Mouse (Mus musculus) MEL (cell line): Measurements from ENCODE around the gene Mrpl17. TPM values are rescaled to one million over a fixed set of nuclear protein-coding genes. Genes with fewer than 3 reads are reported as not detected.

Experiments
- DNase-seq: peaks from one replicate; pipeline ENCODE4 v3.0.0; 2011; ENCODE audit warnings: low read depth, low spot score
- H3K27ac ChIP-seq: 2 replicates; pipeline ENCODE4 v1.5.1; 2012; ENCODE audit warnings: low read depth, mild to moderate bottlenecking, control low read depth, low read length, moderate library complexity; ENCODE audit not compliant: control insufficient read depth
- H3K27me3 ChIP-seq, 2 experiments: fragments of 150-350 bp in 1 of 2; sonication (generic) in 1 of 2; 2 replicates each; pipeline ENCODE4 v1.6.1; 2012; ENCODE audit warnings: low read length in 2 of 2, mild to moderate bottlenecking in 2 of 2, improper control_type of control experiment in 1 of 2, moderate library complexity in 1 of 2; ENCODE audit not compliant: insufficient read depth in 2 of 2, control insufficient read depth in 1 of 2
- H3K36me3 ChIP-seq, 2 experiments: 2 replicates each; pipeline ENCODE4 v1.6.1; 2012 to 2014; ENCODE audit warnings: low read length in 2 of 2, improper control_type of control experiment in 1 of 2, inconsistent platforms in 1 of 2, mild to moderate bottlenecking in 1 of 2; ENCODE audit not compliant: insufficient read depth in 2 of 2, control insufficient read depth in 1 of 2
- H3K4me1 ChIP-seq, 2 experiments: fragments of 150-350 bp in 1 of 2; sonication (generic) in 1 of 2; 2 replicates each; pipeline ENCODE4 v1.6.1; 2012; ENCODE audit warnings: low read length in 2 of 2, improper control_type of control experiment in 1 of 2, mild to moderate bottlenecking in 1 of 2; ENCODE audit not compliant: insufficient read depth in 2 of 2, control insufficient read depth in 1 of 2
- H3K4me3 ChIP-seq, 2 experiments: fragments of 150-350 bp in 1 of 2; sonication (generic) in 1 of 2; 2 replicates each; pipeline ENCODE4 v1.5.1; 2012; ENCODE audit warnings: low read depth in 2 of 2, low read length in 2 of 2, mild to moderate bottlenecking in 2 of 2, moderate library complexity in 2 of 2, control low read depth in 1 of 2, improper control_type of control experiment in 1 of 2; ENCODE audit not compliant: control insufficient read depth in 1 of 2, insufficient read depth in 1 of 2
- H3K79me2 ChIP-seq: 2 replicates; pipeline ENCODE4 v1.6.1; 2012; ENCODE audit warnings: mild to moderate bottlenecking, low read length, moderate library complexity; ENCODE audit not compliant: control insufficient read depth, poor library complexity, insufficient read depth
- H3K9ac ChIP-seq: 2 replicates; pipeline ENCODE4 v1.6.1; 2012; ENCODE audit warnings: low read depth, mild to moderate bottlenecking, control low read depth, low read length, moderate library complexity; ENCODE audit not compliant: control insufficient read depth, poor library complexity, severe bottlenecking
- H3K9me3 ChIP-seq: fragments of 150-350 bp; sonication (generic); replicated peaks from 2 replicates; pipeline ENCODE4 v1.6.1; 2012; ENCODE audit warnings: mild to moderate bottlenecking, low read length, improper control_type of control experiment, moderate library complexity; ENCODE audit not compliant: insufficient read depth
- CHD1 ChIP-seq: IDR thresholded peaks from 2 replicates; pipeline ENCODE4 v1.6.1; 2012; ENCODE audit warnings: low read depth, mild to moderate bottlenecking, inconsistent platforms, low read length, improper control_type of control experiment
- CHD2 ChIP-seq: IDR thresholded peaks from 2 replicates; pipeline ENCODE4 v1.6.1; 2011; ENCODE audit warnings: low read length, improper control_type of control experiment
- E2F4 ChIP-seq: IDR thresholded peaks from 2 replicates; pipeline ENCODE4 v1.6.1; 2011; ENCODE audit warnings: low read depth, low read length, improper control_type of control experiment, borderline replicate concordance
- ELF1 ChIP-seq: IDR thresholded peaks from 2 replicates; pipeline ENCODE4 v1.6.1; 2014; ENCODE audit warnings: low read depth, mild to moderate bottlenecking, inconsistent platforms, low read length, improper control_type of control experiment, moderate library complexity
- ETS1 ChIP-seq: IDR thresholded peaks from 2 replicates; pipeline ENCODE4 v1.6.1; 2012; ENCODE audit warnings: low read depth, mild to moderate bottlenecking, inconsistent platforms, low read length, improper control_type of control experiment, moderate library complexity
- GABPA ChIP-seq: IDR thresholded peaks from 2 replicates; pipeline ENCODE4 v1.6.1; 2012; ENCODE audit warnings: low read depth, mild to moderate bottlenecking, inconsistent platforms, low read length, improper control_type of control experiment, moderate library complexity
- MAFK ChIP-seq: IDR thresholded peaks from 2 replicates; pipeline ENCODE4 v1.6.1; 2011; ENCODE audit warnings: low read depth, mild to moderate bottlenecking, low read length, improper control_type of control experiment, borderline replicate concordance
- MAX ChIP-seq: IDR thresholded peaks from 2 replicates; pipeline ENCODE4 v1.6.1; 2011; ENCODE audit warnings: low read length, improper control_type of control experiment
- MAZ ChIP-seq: IDR thresholded peaks from 2 replicates; pipeline ENCODE4 v1.6.1; 2012; ENCODE audit warnings: low read depth, mild to moderate bottlenecking, inconsistent platforms, low read length, improper control_type of control experiment
- MXI1 ChIP-seq: IDR thresholded peaks from 2 replicates; pipeline ENCODE4 v1.6.1; 2011; ENCODE audit warnings: mild to moderate bottlenecking, low read depth, low read length, improper control_type of control experiment
- NELFE ChIP-seq: IDR thresholded peaks from 2 replicates; pipeline ENCODE4 v1.6.1; 2011; ENCODE audit warnings: low read depth, low read length, improper control_type of control experiment
- SIN3A ChIP-seq: IDR thresholded peaks from 2 replicates; pipeline ENCODE4 v1.6.1; 2012; ENCODE audit warnings: low read length, improper control_type of control experiment, inconsistent platforms
- SMC3 ChIP-seq: IDR thresholded peaks from 2 replicates; pipeline ENCODE4 v1.6.1; 2011; ENCODE audit warnings: low read depth, low read length, improper control_type of control experiment
- TAL1 ChIP-seq: IDR thresholded peaks from 2 replicates; pipeline ENCODE4 v1.6.1; 2012; ENCODE audit warnings: mild to moderate bottlenecking, inconsistent platforms, low read length, moderate library complexity, mixed read lengths
- TBP ChIP-seq: IDR thresholded peaks from 2 replicates; pipeline ENCODE4 v1.8.0; 2011; ENCODE audit warnings: low read depth, low read length, improper control_type of control experiment
- TCF12 ChIP-seq: IDR thresholded peaks from 2 replicates; pipeline ENCODE4 v1.6.1; 2014; ENCODE audit warnings: low read depth, mild to moderate bottlenecking, inconsistent platforms, low read length, improper control_type of control experiment, moderate library complexity
- UBTF ChIP-seq: IDR thresholded peaks from 2 replicates; pipeline ENCODE4 v1.6.1; 2012; ENCODE audit warnings: low read depth, mild to moderate bottlenecking, inconsistent platforms, low read length, improper control_type of control experiment, moderate library complexity, borderline replicate concordance; ENCODE audit not compliant: insufficient read depth
- USF1 ChIP-seq: IDR thresholded peaks from 2 replicates; pipeline ENCODE4 v1.6.1; 2014; ENCODE audit warnings: low read depth, mild to moderate bottlenecking, inconsistent platforms, low read length, improper control_type of control experiment, moderate library complexity
- ZC3H11A ChIP-seq: IDR thresholded peaks from 2 replicates; pipeline ENCODE4 v1.6.1; 2012; ENCODE audit warnings: low read depth, mild to moderate bottlenecking, inconsistent platforms, low read length, improper control_type of control experiment
- polyA plus RNA-seq, 2 experiments: library from polyadenylated mRNA; stranded (reverse) in 1 of 2; unstranded in 1 of 2; fragments of >175 nt in 1 of 2; fragments of >200 nt in 1 of 2; gene quantifications; 2 replicates each; pipeline versions ENCODE4 v1.2.1 to v1.2.4; 2012; ENCODE audit warnings: low replicate concordance in 2 of 2, low read depth in 1 of 2; ENCODE audit not compliant: insufficient read length in 2 of 2, insufficient read depth in 1 of 2, missing spikeins in 1 of 2
- total RNA-seq: library from RNA; depleted of rRNA; stranded (reverse); fragments of 300-350 nt; gene quantifications from 2 replicates; pipeline ENCODE4 v1.2.3, GENCODE M21; 2012

Gene Mrpl17
- total and polyA plus RNA-seq, 3 experiments = 196 to 230 TPM; not detected in 1

- no peak for DNase-seq
- H3K4me1 ChIP-seq = no peaks in the 10 kb centered on the region
- TF ChIP-seq USF1 (no peak), TBP (no peak), ZC3H11A (no peak), UBTF (no peak), CHD2 (no peak), MXI1 (no peak), MAFK (no peak)
- H3K79me2 ChIP-seq = no peaks in the 10 kb centered on the region
- no peak overlapping the region for H3K4me3 ChIP-seq
- no peak overlapping the region for H3K9ac ChIP-seq
- no peaks in the 10 kb centered on the region for H3K36me3 ChIP-seq
- H3K27ac ChIP-seq = no peak overlapping the region
- H3K27me3 ChIP-seq = peaks cover 2 to 8% of the 10 kb centered on the region in 2 experiments; a peak in 3 of 4 replicates
- no peaks in the 10 kb centered on the region for H3K9me3 ChIP-seq
These were observed 38.6 kb downstream of the Mrpl17 start for GRCm38 (mm10) chr7:105772331-105772730.

DNA sequence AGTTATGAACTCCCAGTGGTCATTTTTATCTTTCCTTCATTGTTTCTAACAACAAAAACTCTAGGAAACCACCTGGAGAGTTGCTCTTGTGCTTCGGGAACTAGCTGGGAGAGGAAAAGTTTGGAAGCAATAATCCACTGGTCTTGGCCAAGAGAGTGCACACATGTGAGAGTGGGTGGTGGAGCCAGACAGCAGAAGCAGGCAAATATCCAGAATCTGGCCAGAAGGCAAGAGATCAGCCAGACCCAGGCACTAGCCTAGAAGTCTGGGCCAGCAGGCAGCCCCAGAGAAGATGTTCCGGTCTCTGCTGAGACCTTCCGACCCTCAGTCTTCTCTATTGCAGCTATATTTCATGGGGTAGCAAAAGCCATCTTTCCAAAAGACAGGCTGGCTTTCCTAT is 40.9 kb downstream of the Mrpl17 start:
- H3K9me3 ChIP-seq = no peaks in the 10 kb centered on the region
- H3K27me3 ChIP-seq = peaks cover 2 to 9% of the 10 kb centered on the region in 2 experiments; a peak in 3 of 4 replicates
- H3K79me2 ChIP-seq = no peaks in the 10 kb centered on the region
- H3K27ac ChIP-seq = no peak overlapping the region
- H3K9ac ChIP-seq = no peak overlapping the region
- no peaks in the 10 kb centered on the region for H3K36me3 ChIP-seq
- H3K4me3 ChIP-seq = no peak overlapping the region
- no peak for TF ChIP-seq ZC3H11A
- no peak for TF ChIP-seq ETS1
- TF ChIP-seq CHD2 = no peak
- no peak for TF ChIP-seq MAX
- TF ChIP-seq TAL1 = no peak
- TF ChIP-seq SIN3A = no peak
- no peak for TF ChIP-seq GABPA
- TF ChIP-seq MAZ = no peak
- DNase-seq = no peak
- no peaks in the 10 kb centered on the region for H3K4me1 ChIP-seq

- H3K27me3 ChIP-seq = peaks cover 2 to 7% of the 10 kb centered on the region in 2 experiments; a peak in 3 of 4 replicates
- H3K9ac ChIP-seq = no peak overlapping the region
- H3K79me2 ChIP-seq = no peaks in the 10 kb centered on the region
- H3K4me1 ChIP-seq = no peaks in the 10 kb centered on the region
- no peak overlapping the region for H3K4me3 ChIP-seq
- H3K9me3 ChIP-seq = no peaks in the 10 kb centered on the region
- DNase-seq = no peak
- no peak overlapping the region for H3K27ac ChIP-seq
- H3K36me3 ChIP-seq = no peaks in the 10 kb centered on the region
- TF ChIP-seq SIN3A (no peak), CHD1 (no peak), ELF1 (no peak), TCF12 (no peak), SMC3 (no peak), E2F4 (no peak), NELFE (no peak)
These were observed 43.2 kb downstream of the Mrpl17 start for GRCm38 (mm10) chr7:105767729-105768165.
